Mouse (Mus musculus) heart, postnatal 0 days (tissue): ENCODE data around the gene Slc7a8. TPM values are rescaled to one million over a fixed set of nuclear protein-coding genes. Genes with fewer than 3 reads are reported as not detected.

Experiments used
- ATAC-seq: fragments of 200-750 bp; cut with Nextera tagmentation; 2 replicates; pipeline ENCODE4 v1.8.0; 2017; ENCODE audit warnings: low read depth, moderate number of reproducible peaks, moderate library complexity; ENCODE audit not compliant: insufficient read depth
- DNase-seq: peaks from one replicate; pipeline ENCODE4 v3.0.0-alpha.2; 2016; ENCODE audit warnings: low spot score
- H3K27ac ChIP-seq: fragments of 300-500 bp; sonication (generic); 2 replicates; pipeline ENCODE4 v1.5.1; 2014; ENCODE audit warnings: low read depth, mild to moderate bottlenecking
- H3K27me3 ChIP-seq: fragments of 300-500 bp; sonication (generic); 2 replicates; pipeline ENCODE4 v1.6.1; 2014; ENCODE audit warnings: low read length, mixed read lengths; ENCODE audit not compliant: control insufficient read depth, insufficient read depth
- H3K36me3 ChIP-seq: fragments of 300-500 bp; sonication (generic); replicated peaks from 2 replicates; pipeline ENCODE4 v1.6.1; 2014; ENCODE audit warnings: low read length, mixed read lengths; ENCODE audit not compliant: control insufficient read depth, insufficient read depth
- H3K4me1 ChIP-seq: fragments of 300-500 bp; sonication (generic); 2 replicates; pipeline ENCODE4 v1.6.1; 2014; ENCODE audit warnings: antibody characterized with exemption; ENCODE audit not compliant: control insufficient read depth, insufficient read depth
- H3K4me2 ChIP-seq: fragments of 300-500 bp; sonication (generic); 2 replicates; pipeline ENCODE4 v1.6.1; 2014; ENCODE audit warnings: low read depth, mild to moderate bottlenecking, low read length, moderate library complexity
- H3K4me3 ChIP-seq: fragments of 300-500 bp; sonication (generic); 2 replicates; pipeline ENCODE4 v1.5.1; 2014; ENCODE audit warnings: low read depth, low read length
- H3K9ac ChIP-seq: fragments of 300-500 bp; sonication (generic); replicated peaks from 2 replicates; pipeline ENCODE4 v1.6.1; 2014; ENCODE audit warnings: low read depth, low read length, mixed read lengths
- H3K9me3 ChIP-seq: fragments of 300-500 bp; sonication (generic); replicated peaks from 2 replicates; pipeline ENCODE4 v1.6.1; 2016; ENCODE audit warnings: low read length; ENCODE audit not compliant: control insufficient read depth
- CTCF ChIP-seq: IDR thresholded peaks from 2 replicates; pipeline ENCODE4 v1.5.1; 2016; ENCODE audit warnings: antibody characterized with exemption, control low read depth, low read depth
- EP300 ChIP-seq: IDR thresholded peaks from 2 replicates; pipeline ENCODE4 v1.6.1; 2016; ENCODE audit warnings: antibody characterized with exemption, low read depth
- WGBS: fragments of 180-500 bp; shearing (Covaris S2); extraction: QIAGEN DNeasy Blood & Tissue Kit; methylation state at CpG from one replicate; pipeline ENCODE4 v1.1.7; 2014; 5-methylcytosine and 5-hydroxymethylcytosine counted together
- polyA plus RNA-seq: library from polyadenylated mRNA; unstranded; fragments of >200 nt; fragmentation: Nextera tagmentation; extraction: Ambion mirVana; gene quantifications from 2 replicates; pipeline ENCODE4 v1.2.1, GENCODE M21; 2015
- total RNA-seq: library from RNA; depleted of rRNA; stranded (reverse); fragments of >200 nt; gene quantifications from 2 replicates; pipeline ENCODE4 v1.2.3, GENCODE M21; 2014; ENCODE audit warnings: low replicate concordance; rRNA removed

Slc7a8 gene
- total and polyA plus RNA-seq, 2 experiments from 2014 or later = 1.2 to 3.1 TPM

- Histone ChIP-seq H3K9me3 (no peaks in the 10 kb centered on the region), H3K4me3 (peak overlapping the region; percentile 87), H3K9ac (peak overlapping the region; percentile 93), H3K27me3 (no peaks in the 10 kb centered on the region), H3K4me2 (peak overlapping the region; percentile 85), H3K4me1 (peaks cover 11% of the 10 kb centered on the region), H3K27ac (peak overlapping the region; percentile 97), H3K36me3 (peaks cover 32% of the 10 kb centered on the region)
- ATAC-seq (no peak), DNase-seq (no peak)
- WGBS = 7% methylated on average over 8 of the region's 8 CpGs
- TF ChIP-seq CTCF = no peak
These were observed 96.3 kb downstream of the Slc7a8 start for GRCm38 (mm10) chr14:54685471-54685870.

- no peak overlapping the region for H3K27ac ChIP-seq
- WGBS = 80% methylated on average over 3 of the region's 3 CpGs
These were observed 99.3 kb downstream of the Slc7a8 start for GRCm38 (mm10) chr14:54682396-54682795.

GRCm38 (mm10) chr14:54678657-54679304, 103.0 kb downstream of the Slc7a8 start:
- DNase-seq (no peak), ATAC-seq (no peak)
- 88% methylated on average over 16 of the region's 16 CpGs for WGBS
- H3K27me3 ChIP-seq = no peaks in the 10 kb centered on the region
- no peak overlapping the region for H3K27ac ChIP-seq
- H3K4me3 ChIP-seq = no peak overlapping the region
- H3K36me3 ChIP-seq = peaks cover 67% of the 10 kb centered on the region
- no peaks in the 10 kb centered on the region for H3K9me3 ChIP-seq
- H3K4me1 ChIP-seq = no peaks in the 10 kb centered on the region; the same call in 1 of the 2 replicates
- no peak overlapping the region for H3K4me2 ChIP-seq
- H3K9ac ChIP-seq = no peak overlapping the region
- TF ChIP-seq CTCF (no peak), EP300 (no peak)

More at GRCm38 (mm10) chr14:54682396-54682795, 99.3 kb downstream of the Slc7a8 start:
- no peak overlapping the region for H3K4me2 ChIP-seq
- DNase-seq (no peak), ATAC-seq (no peak)
- H3K4me1 ChIP-seq = peaks cover 7% of the 10 kb centered on the region
- no peak overlapping the region for H3K4me3 ChIP-seq
- H3K9ac ChIP-seq = no peak overlapping the region
- no peaks in the 10 kb centered on the region for H3K27me3 ChIP-seq
- H3K36me3 ChIP-seq = peaks cover 40% of the 10 kb centered on the region
- H3K9me3 ChIP-seq = no peaks in the 10 kb centered on the region
- TF ChIP-seq CTCF = no peak
- no peak for TF ChIP-seq EP300

DNA sequence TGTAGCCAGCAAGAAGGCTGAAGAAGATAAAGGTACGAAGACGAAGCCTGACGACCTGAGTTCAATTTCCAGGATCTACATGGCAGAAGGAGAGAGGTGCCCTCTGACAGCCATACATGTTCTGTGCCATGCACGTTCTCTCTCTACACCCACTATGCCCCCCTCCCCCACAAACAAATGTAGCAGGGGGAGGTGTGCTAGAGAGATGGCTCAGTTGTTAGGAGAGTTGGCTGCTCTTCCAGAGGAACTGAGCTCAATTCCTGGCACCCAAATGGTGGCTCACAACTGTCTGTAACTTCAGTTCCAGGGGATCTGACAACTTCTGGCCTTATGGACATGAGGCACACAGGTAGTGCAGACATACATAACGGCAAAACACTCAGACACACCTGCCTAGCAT, 105.5 kb downstream of the Slc7a8 start:
- Histone ChIP-seq H3K4me1 (no peaks in the 10 kb centered on the region; the same call in 1 of the 2 replicates), H3K4me3 (no peak overlapping the region), H3K9me3 (no peaks in the 10 kb centered on the region), H3K4me2 (no peak overlapping the region), H3K27ac (no peak overlapping the region), H3K9ac (no peak overlapping the region), H3K36me3 (peaks cover 77% of the 10 kb centered on the region), H3K27me3 (no peaks in the 10 kb centered on the region)
- no peak for TF ChIP-seq CTCF
- TF ChIP-seq EP300 = no peak
- ATAC-seq (no peak), DNase-seq (no peak)
- 84% methylated on average over 5 of the region's 5 CpGs for WGBS

- peaks cover 76% of the 10 kb centered on the region for H3K36me3 ChIP-seq
- no peaks in the 10 kb centered on the region for H3K27me3 ChIP-seq
- 56% methylated on average over 2 of the region's 2 CpGs for WGBS
- no peaks in the 10 kb centered on the region for H3K9me3 ChIP-seq
- no peak overlapping the region for H3K4me2 ChIP-seq
- TF ChIP-seq CTCF (no peak), EP300 (no peak)
- H3K4me3 ChIP-seq = no peak overlapping the region
- H3K4me1 ChIP-seq = no peaks in the 10 kb centered on the region; the same call in 1 of the 2 replicates
- DNase-seq = no peak
- no peak overlapping the region; the same call in 1 of the 2 replicates for H3K9ac ChIP-seq
- no peak overlapping the region for H3K27ac ChIP-seq
- no peak for ATAC-seq
These were observed 107.4 kb downstream of the Slc7a8 start for GRCm38 (mm10) chr14:54674317-54674716.

Other genes with a start within 250 kb of the Slc7a8 start
- 84.6 and 109 TPM in 2 replicates for gene Haus4, start 227.3 kb downstream of the Slc7a8 start, total RNA-seq
- gene Haus4, start 227.3 kb downstream of the Slc7a8 start, polyA plus RNA-seq = 26.3 and 27.0 TPM in 2 replicates
- gene Ajuba, start 204.4 kb downstream of the Slc7a8 start, total RNA-seq = 24.8 and 32.5 TPM in 2 replicates
- gene Ajuba, start 204.4 kb downstream of the Slc7a8 start, polyA plus RNA-seq = 9.9 and 11.3 TPM in 2 replicates
- 5.3 and 12.4 TPM in 2 replicates for gene 4931414P19Rik, start 176.0 kb downstream of the Slc7a8 start, total RNA-seq
- 3.3 and 4.0 TPM in 2 replicates for gene 4931414P19Rik, start 176.0 kb downstream of the Slc7a8 start, polyA plus RNA-seq
- 207 TPM in 2 replicates for gene Psmb5, start 163.9 kb downstream of the Slc7a8 start, total RNA-seq
- 342 and 350 TPM in 2 replicates for gene Psmb5, start 163.9 kb downstream of the Slc7a8 start, polyA plus RNA-seq
- gene Psmb11, start 160.5 kb downstream of the Slc7a8 start, total RNA-seq = not detected in 2 replicates
- gene Psmb11, start 160.5 kb downstream of the Slc7a8 start, polyA plus RNA-seq = not detected in 2 replicates
- not detected in 2 replicates for gene Gm17606, start 141.0 kb downstream of the Slc7a8 start, total RNA-seq
- not detected in 2 replicates for gene Gm17606, start 141.0 kb downstream of the Slc7a8 start, polyA plus RNA-seq
- 6.2 and 7.0 TPM in 2 replicates for gene Cdh24, start 140.6 kb downstream of the Slc7a8 start, total RNA-seq
- gene Cdh24, start 140.6 kb downstream of the Slc7a8 start, polyA plus RNA-seq = 0.41 and 0.47 TPM in 2 replicates
- 15.4 and 27.8 TPM in 2 replicates for gene 1700123O20Rik, start 95.7 kb downstream of the Slc7a8 start, total RNA-seq
- 39.1 and 40.8 TPM in 2 replicates for gene 1700123O20Rik, start 95.7 kb downstream of the Slc7a8 start, polyA plus RNA-seq
- 54.8 and 69.7 TPM in 2 replicates for gene Acin1, start 95.0 kb downstream of the Slc7a8 start, total RNA-seq
- 56.0 and 57.5 TPM in 2 replicates for gene Acin1, start 95.0 kb downstream of the Slc7a8 start, polyA plus RNA-seq
- not detected in 2 replicates for gene Gm29776, start 83.1 kb downstream of the Slc7a8 start, total RNA-seq
- 0.10 and 0.11 TPM in 2 replicates for gene Gm29776, start 83.1 kb downstream of the Slc7a8 start, polyA plus RNA-seq
- not detected in 2 replicates for gene Cebpe, start 69.8 kb downstream of the Slc7a8 start, total RNA-seq
- gene Cebpe, start 69.8 kb downstream of the Slc7a8 start, polyA plus RNA-seq = not detected in 2 replicates
- gene Rnf212b, start 32.2 kb upstream of the Slc7a8 start, total RNA-seq = not detected in 2 replicates
- 0.15 TPM in 1 of 2 replicates, not detected in the other for gene Rnf212b, start 32.2 kb upstream of the Slc7a8 start, polyA plus RNA-seq
- gene Homez, start 89.0 kb upstream of the Slc7a8 start, total RNA-seq = 4.5 and 5.1 TPM in 2 replicates
- gene Homez, start 89.0 kb upstream of the Slc7a8 start, polyA plus RNA-seq = 4.3 and 5.4 TPM in 2 replicates
- gene Ppp1r3e, start 95.6 kb upstream of the Slc7a8 start, total RNA-seq = 0.08 and 1.3 TPM in 2 replicates
- 0.79 and 1.3 TPM in 2 replicates for gene Ppp1r3e, start 95.6 kb upstream of the Slc7a8 start, polyA plus RNA-seq
- 20.6 and 31.1 TPM in 2 replicates for gene Bcl2l2, start 101.4 kb upstream of the Slc7a8 start, total RNA-seq
- 2.9 and 3.3 TPM in 2 replicates for gene Bcl2l2, start 101.4 kb upstream of the Slc7a8 start, polyA plus RNA-seq
- gene Gm20521, start 101.5 kb upstream of the Slc7a8 start, total RNA-seq = not detected in 2 replicates
- gene Gm20521, start 101.5 kb upstream of the Slc7a8 start, polyA plus RNA-seq = 0.18 TPM in 1 of 2 replicates, not detected in the other
- gene Pabpn1, start 110.6 kb upstream of the Slc7a8 start, total RNA-seq = 27.6 and 44.5 TPM in 2 replicates
- gene Pabpn1, start 110.6 kb upstream of the Slc7a8 start, polyA plus RNA-seq = 35.0 and 36.2 TPM in 2 replicates
- 46.6 and 46.8 TPM in 2 replicates for gene Slc22a17, start 131.2 kb upstream of the Slc7a8 start, total RNA-seq
- gene Slc22a17, start 131.2 kb upstream of the Slc7a8 start, polyA plus RNA-seq = 22.3 and 22.7 TPM in 2 replicates
- 12.5 and 22.2 TPM in 2 replicates for gene Efs, start 144.2 kb upstream of the Slc7a8 start, total RNA-seq
- 3.9 and 4.1 TPM in 2 replicates for gene Efs, start 144.2 kb upstream of the Slc7a8 start, polyA plus RNA-seq
- gene Il25, start 150.7 kb upstream of the Slc7a8 start, total RNA-seq = not detected in 2 replicates
- 0.11 TPM in 1 of 2 replicates, not detected in the other for gene Il25, start 150.7 kb upstream of the Slc7a8 start, polyA plus RNA-seq
- 3.1 and 8.1 TPM in 2 replicates for gene Cmtm5, start 154.3 kb upstream of the Slc7a8 start, total RNA-seq
- 0.34 and 0.85 TPM in 2 replicates for gene Cmtm5, start 154.3 kb upstream of the Slc7a8 start, polyA plus RNA-seq
- 3,860 and 3,976 TPM in 2 replicates for gene Myh6, start 185.0 kb upstream of the Slc7a8 start, total RNA-seq
- 8,242 and 9,737 TPM in 2 replicates for gene Myh6, start 185.0 kb upstream of the Slc7a8 start, polyA plus RNA-seq
- not detected in 2 replicates for gene Gm17428, start 195.0 kb upstream of the Slc7a8 start, total RNA-seq
- gene Gm17428, start 195.0 kb upstream of the Slc7a8 start, polyA plus RNA-seq = not detected in 2 replicates
- gene Myh7, start 212.7 kb upstream of the Slc7a8 start, total RNA-seq = 4,273 and 4,731 TPM in 2 replicates
- gene Myh7, start 212.7 kb upstream of the Slc7a8 start, polyA plus RNA-seq = 1,026 and 1,537 TPM in 2 replicates
- 20.2 and 50.1 TPM in 2 replicates for gene Ngdn, start 233.5 kb upstream of the Slc7a8 start, total RNA-seq
- 50.0 and 50.9 TPM in 2 replicates for gene Ngdn, start 233.5 kb upstream of the Slc7a8 start, polyA plus RNA-seq